Mouse (Mus musculus) kidney, adult 2 months (tissue): ENCODE measurements around the gene Dock6.

Experiments used
- CTCF ChIP-seq: fragments of 200-500 bp; conservative IDR thresholded peaks from 2 replicates; pipeline ENCODE4 v1.5.1; 2011; ENCODE audit warnings: low read depth, mild to moderate bottlenecking, control low read depth, low read length, moderate library complexity, mixed read lengths; ENCODE audit not compliant: insufficient read depth, insufficient read length
- POLR2A ChIP-seq: fragments of 200-500 bp; IDR thresholded peaks from one replicate; pipeline ENCODE4 v1.6.1; 2011; ENCODE audit warnings: low read depth, low read length, control low read depth

DNA sequence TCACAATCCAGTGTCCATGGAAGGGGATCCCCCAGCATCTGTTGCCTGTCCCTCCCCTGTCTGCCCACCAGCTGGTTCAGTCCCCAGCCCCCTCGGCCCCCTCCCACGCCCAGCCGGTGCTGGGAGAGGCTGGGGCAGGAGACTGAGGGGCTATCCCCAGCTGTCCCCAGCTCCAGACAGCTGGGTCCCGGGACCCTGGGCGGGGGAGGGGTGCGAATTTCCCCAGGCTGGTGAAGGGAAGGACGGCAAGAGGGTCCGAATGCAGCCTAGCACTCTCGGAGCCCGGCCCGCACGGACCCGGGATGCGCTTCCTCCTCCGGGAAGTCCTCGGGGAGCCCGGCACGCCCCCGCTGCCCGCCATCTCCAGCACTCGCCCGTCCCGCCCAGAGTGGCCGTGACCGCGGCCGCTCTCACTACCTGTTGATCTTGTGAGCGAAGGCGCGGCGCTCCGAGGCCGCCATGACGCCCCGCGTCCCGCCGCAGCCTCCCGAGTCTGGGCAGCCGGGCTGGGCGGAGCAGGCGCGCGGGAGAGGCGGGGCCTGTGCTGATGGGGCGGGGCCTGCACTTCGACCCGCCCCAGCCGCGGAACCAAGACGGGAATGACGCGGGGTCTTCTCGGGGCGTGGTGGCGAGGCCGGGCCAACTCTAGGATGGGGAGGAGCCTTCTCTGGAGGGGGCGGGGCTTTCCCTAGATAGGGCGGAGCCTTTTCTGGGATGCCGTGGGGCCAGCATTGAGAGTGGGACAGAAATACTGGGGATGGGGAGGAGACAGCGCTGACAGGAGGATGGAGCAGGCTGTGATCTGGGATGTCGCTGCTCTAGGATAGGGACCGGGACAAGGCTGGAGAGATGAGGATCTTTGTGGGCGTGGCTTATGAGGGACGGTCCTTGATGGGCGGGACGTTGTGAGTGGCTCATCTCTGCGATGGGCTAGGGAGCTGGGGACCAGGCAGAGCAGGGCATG is at the start of gene Dock6:
- TF ChIP-seq POLR2A (peak; percentile 54), CTCF (no peak)
